8 mouse cellular contexts compared by ENCODE assay signal in the genomic region with DNA sequence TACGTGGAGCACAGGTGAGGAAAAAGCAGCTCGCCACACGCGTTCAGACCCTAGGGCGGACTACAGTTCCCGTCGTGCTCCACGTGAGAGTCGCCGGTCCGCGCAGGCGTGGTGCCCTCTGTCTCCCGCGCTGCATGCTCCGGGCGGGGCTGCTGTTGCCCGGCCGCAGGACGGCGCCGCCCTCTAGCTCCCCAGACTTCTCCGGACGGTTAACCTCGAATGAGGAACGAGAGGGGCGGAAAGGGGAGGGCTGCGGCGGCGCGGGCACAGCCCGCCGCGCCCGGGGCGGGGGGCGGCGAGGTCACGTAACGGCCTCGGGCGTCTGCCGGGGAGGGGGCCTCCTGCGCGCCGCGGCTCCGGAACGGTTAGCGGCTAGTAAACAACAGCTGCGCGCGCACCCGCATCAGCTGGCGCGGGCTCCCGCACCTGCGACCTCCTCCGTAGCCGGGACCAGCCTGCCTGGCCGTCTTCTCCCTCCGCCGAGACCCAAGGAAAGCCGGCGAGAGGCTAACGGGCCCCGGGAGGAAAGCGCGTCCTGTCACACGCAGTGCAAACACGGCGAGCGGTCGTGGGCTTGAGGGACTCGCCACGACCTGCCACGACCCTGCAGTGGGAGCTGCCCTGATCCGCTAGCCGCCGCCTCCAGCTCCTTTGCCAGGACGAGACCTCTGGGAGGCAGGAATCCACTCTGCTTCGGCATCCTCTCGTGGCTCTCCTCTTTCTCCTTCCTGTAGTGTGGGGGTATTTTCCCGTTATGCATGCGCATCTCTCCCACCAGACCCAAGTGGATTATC. TPM values are rescaled to one million over a fixed set of nuclear protein-coding genes. Genes with fewer than 3 reads are reported as not detected.
DNase-seq lines count a peak whose midpoint lies in the region; ATAC-seq and TF ChIP-seq lines count a peak whose summit lies in the region.

Slc12a6 (plus strand) TSS at position 378 of the 794 bp plus-strand sequence.

- peaks cover 2 to 41% of the 10 kb centered on the region in 2 experiments; a peak in 2 of 4 replicates for H3K4me1 ChIP-seq in CH12.LX (ENCODE audit: control insufficient read depth in 1 of 2, insufficient read depth in 2 of 2)
- H3K4me1 ChIP-seq in forebrain, embryonic 12.5 days: peaks cover 42% of the 10 kb centered on the region
- peaks cover 17% of the 10 kb centered on the region for H3K4me1 ChIP-seq in heart, postnatal 0 days (ENCODE audit: control insufficient read depth, insufficient read depth)
- H3K4me1 ChIP-seq in liver, postnatal 0 days (ENCODE audit: insufficient read depth): peaks cover 26% of the 10 kb centered on the region
- H3K4me1 ChIP-seq in neural tube, embryonic 14.5 days (ENCODE audit: control insufficient read depth, insufficient read depth, low read length): peaks cover 26% of the 10 kb centered on the region

- H3K79me2 ChIP-seq in CH12.LX (replicated peaks; ENCODE audit: control insufficient read depth, extremely low read depth, insufficient read depth, poor library complexity, severe bottlenecking): peaks cover 44% of the 10 kb centered on the region

- TF ChIP-seq POLR2A in CH12.LX (IDR thresholded peaks at IDR 0.05; ENCODE audit: low read depth, low read length): peak; percentile 59

- no peak for TF ChIP-seq RAD21 in CH12.LX (IDR thresholded peaks at IDR 0.05; ENCODE audit: low read depth, low read length)

- in situ Hi-C loops in CH12.LX (cut with MboI; ENCODE audit: low pct_ligation_motif_present, low pct_unique_long_range_greater_than_20kb, low sequenced_read_pairs): loop anchor here (10.0 kb wide), 2 partner anchors 99 to 209 kb away; partner anchors contain the start of gene Emc4

- H3K27me3 ChIP-seq in CH12.LX (replicated peaks): no peaks in the 10 kb centered on the region
- no peaks in the 10 kb centered on the region for H3K27me3 ChIP-seq in forebrain, embryonic 12.5 days
- H3K27me3 ChIP-seq in heart, postnatal 0 days (ENCODE audit: control insufficient read depth, insufficient read depth, low read length): no peaks in the 10 kb centered on the region
- H3K27me3 ChIP-seq in liver, postnatal 0 days (ENCODE audit: insufficient read depth, low read length): no peaks in the 10 kb centered on the region
- H3K27me3 ChIP-seq in neural tube, embryonic 14.5 days (ENCODE audit: control insufficient read depth, insufficient read depth, low read length): no peaks in the 10 kb centered on the region

- DNase-seq in CH12.LX (ENCODE audit: extremely low read depth): peak; percentile 91
- DNase-seq in c-Kit-positive CD71-positive TER-119-negative erythroid progenitor cells, embryonic 14.5 days (ENCODE audit: low read depth): peak; percentile 81
- DNase-seq in heart, postnatal 0 days (ENCODE audit: low spot score): peak; percentile 95
- DNase-seq in large intestine, adult 2 months (ENCODE audit: low read depth, low spot score): no peak
- DNase-seq in liver, postnatal 0 days: peak; percentile 96
- DNase-seq in testis, postnatal 10 days (ENCODE audit: low spot score): peak; percentile 94

- dilution Hi-C loops in CH12.LX (cut with MboI; ENCODE audit: extremely low pct_ligation_motif_present, extremely low pct_unique_long_range_greater_than_20kb, low sequenced_read_pairs): no loop called here

- H3K9me3 ChIP-seq in CH12.LX (replicated peaks; ENCODE audit: low read length): no peaks in the 10 kb centered on the region
- no peaks in the 10 kb centered on the region for H3K9me3 ChIP-seq in forebrain, embryonic 12.5 days
- H3K9me3 ChIP-seq in heart, postnatal 0 days (replicated peaks; ENCODE audit: control insufficient read depth, low read length): no peaks in the 10 kb centered on the region
- H3K9me3 ChIP-seq in liver, postnatal 0 days (ENCODE audit: low read length): no peaks in the 10 kb centered on the region
- no peaks in the 10 kb centered on the region for H3K9me3 ChIP-seq in neural tube, embryonic 14.5 days (ENCODE audit: control insufficient read depth, low read length)

- WGBS in forebrain, embryonic 12.5 days: under 1% methylated on average over 83 of the region's 85 CpGs
- under 1% methylated on average over 79 of the region's 85 CpGs for WGBS in heart, postnatal 0 days
- under 1% methylated on average over 67 of the region's 85 CpGs for WGBS in large intestine, adult 2 months
- 3% methylated on average over 77 of the region's 85 CpGs for WGBS in liver, postnatal 0 days (ENCODE audit: insufficient replicate concordance)
- under 1% methylated on average over 73 of the region's 85 CpGs for WGBS in neural tube, embryonic 14.5 days

- H3K27ac ChIP-seq in CH12.LX (ENCODE audit: insufficient read depth, low read depth): peak within 1 kb of the TSS; percentile 85
- peak within 1 kb of the TSS; percentile 95 for H3K27ac ChIP-seq in forebrain, embryonic 12.5 days
- H3K27ac ChIP-seq in heart, postnatal 0 days (ENCODE audit: low read depth): peak within 1 kb of the TSS; percentile 96
- H3K27ac ChIP-seq in liver, postnatal 0 days (ENCODE audit: low read depth): peak within 1 kb of the TSS; percentile 98
- H3K27ac ChIP-seq in neural tube, embryonic 14.5 days (ENCODE audit: low read depth, low read length): peak within 1 kb of the TSS; percentile 91

- TF ChIP-seq CTCF in CH12.LX (conservative IDR thresholded peaks at IDR 0.05 in 1 of 2, IDR thresholded peaks at IDR 0.05 in 1 of 2; ENCODE audit: low read depth in 2 of 2, low read length in 2 of 2): no peak
- TF ChIP-seq CTCF in heart, postnatal 0 days (IDR thresholded peaks at IDR 0.05; ENCODE audit: low read depth): peak; percentile 30; the same call in 1 of the 2 replicates
- peak; percentile 34 for TF ChIP-seq CTCF in liver, postnatal 0 days (IDR thresholded peaks at IDR 0.05; ENCODE audit: low read depth)

- peaks cover 0 to 17% of the 10 kb centered on the region in 2 experiments for H3K36me3 ChIP-seq in CH12.LX (replicated peaks in 1 of 2; ENCODE audit: control insufficient read depth in 1 of 2, insufficient read depth in 1 of 2, low read length in 1 of 2)
- H3K36me3 ChIP-seq in forebrain, embryonic 12.5 days (replicated peaks): no peaks in the 10 kb centered on the region
- H3K36me3 ChIP-seq in heart, postnatal 0 days (replicated peaks; ENCODE audit: control insufficient read depth, insufficient read depth, low read length): no peaks in the 10 kb centered on the region
- no peaks in the 10 kb centered on the region for H3K36me3 ChIP-seq in liver, postnatal 0 days (replicated peaks; ENCODE audit: insufficient read depth, low read length)
- H3K36me3 ChIP-seq in neural tube, embryonic 14.5 days (ENCODE audit: control insufficient read depth, insufficient read depth, low read length): no peaks in the 10 kb centered on the region

- peak within 1 kb of the TSS; percentile 93 for H3K9ac ChIP-seq in CH12.LX (ENCODE audit: insufficient read depth, low read depth)
- peak within 1 kb of the TSS; percentile 71 for H3K9ac ChIP-seq in forebrain, embryonic 12.5 days
- H3K9ac ChIP-seq in heart, postnatal 0 days (replicated peaks; ENCODE audit: low read depth, low read length): peak within 1 kb of the TSS; percentile 86
- peak within 1 kb of the TSS; percentile 94 for H3K9ac ChIP-seq in liver, postnatal 0 days (replicated peaks)
- H3K9ac ChIP-seq in neural tube, embryonic 14.5 days (replicated peaks; ENCODE audit: low read depth, low read length): peak within 1 kb of the TSS; percentile 85

- no peak for TF ChIP-seq EP300 in CH12.LX (IDR thresholded peaks at IDR 0.05; ENCODE audit: low read length)
- TF ChIP-seq EP300 in heart, postnatal 0 days (IDR thresholded peaks at IDR 0.05; ENCODE audit: low read depth): no peak
- TF ChIP-seq EP300 in liver, postnatal 0 days (IDR thresholded peaks at IDR 0.05; ENCODE audit: low read depth): no peak

- ATAC-seq in forebrain, embryonic 12.5 days (ENCODE audit: low FRiP score): peak; percentile 95
- ATAC-seq in heart, postnatal 0 days (ENCODE audit: insufficient read depth, low read depth): peak; percentile 92
- peak; percentile 91 for ATAC-seq in liver, postnatal 0 days
- peak; percentile 94 for ATAC-seq in neural tube, embryonic 14.5 days (ENCODE audit: low read depth)

- H3K4me3 ChIP-seq in CH12.LX (replicated peaks in 1 of 3; ENCODE audit: low read depth in 2 of 3, low read length in 2 of 3, poor library complexity in 1 of 3): peak within 1 kb of the TSS; percentile 81 to 88 (median 83)
- H3K4me3 ChIP-seq in forebrain, embryonic 12.5 days (replicated peaks): peak within 1 kb of the TSS; percentile 68
- peak within 1 kb of the TSS; percentile 88 for H3K4me3 ChIP-seq in heart, postnatal 0 days (ENCODE audit: low read depth, low read length)
- H3K4me3 ChIP-seq in liver, postnatal 0 days (ENCODE audit: low read depth, low read length): peak within 1 kb of the TSS; percentile 87
- H3K4me3 ChIP-seq in neural tube, embryonic 14.5 days (ENCODE audit: low read depth, low read length): peak within 1 kb of the TSS; percentile 80

- H3K4me2 ChIP-seq in CH12.LX (ENCODE audit: insufficient read depth, low read depth, poor library complexity, severe bottlenecking): peak within 1 kb of the TSS; percentile 82
- peak within 1 kb of the TSS; percentile 92 for H3K4me2 ChIP-seq in forebrain, embryonic 12.5 days
- H3K4me2 ChIP-seq in heart, postnatal 0 days (ENCODE audit: low read depth, low read length): peak within 1 kb of the TSS; percentile 95
- peak within 1 kb of the TSS; percentile 92 for H3K4me2 ChIP-seq in liver, postnatal 0 days (ENCODE audit: low read depth, low read length)
- H3K4me2 ChIP-seq in neural tube, embryonic 14.5 days (ENCODE audit: low read depth, low read length): peak within 1 kb of the TSS; percentile 60

TF ChIP-seq in CH12.LX, 34 proteins besides CTCF, POLR2A, EP300 and RAD21 (continues in another document):
- TF ChIP-seq CHD1 (IDR thresholded peaks at IDR 0.05; ENCODE audit: low read depth, low read length): no peak
- peak; percentile 85; the same call in 1 of the 2 replicates for TF ChIP-seq KAT2A (IDR thresholded peaks at IDR 0.05; ENCODE audit: insufficient replicate concordance, low read length)
- no peak for TF ChIP-seq ZC3H11A (IDR thresholded peaks at IDR 0.05; ENCODE audit: low read depth, low read length)
- TF ChIP-seq JUND (conservative IDR thresholded peaks at IDR 0.05; ENCODE audit: low read depth, low read length): no peak
- TF ChIP-seq UBTF (IDR thresholded peaks at IDR 0.05; ENCODE audit: low read depth, low read length): 0 out of 2 replicates have a peak, but pooled peaks have one; percentile 13
- TF ChIP-seq HCFC1 (IDR thresholded peaks at IDR 0.05; ENCODE audit: low read depth, low read length): peak; percentile 96

RNA-seq across cellular contexts. Expression of gene Slc12a6, which starts in this region (rescaled TPM):
- total RNA-seq in CH12.LX (2012; rRNA removed) (10.5 and 14.8 TPM in 2 replicates), CH12.LX (2014; rRNA removed) (7.8 and 8.2 TPM in 2 replicates)
- polyA plus RNA-seq in CH12.LX (2012; ENCODE audit: insufficient read length, low read depth): 9.1 and 10.5 TPM in 2 replicates
- polyA plus RNA-seq in forebrain, embryonic 12.5 days (2016; fragmentation: Nextera tagmentation; extraction: Ambion mirVana): 17.2 and 17.6 TPM in 2 replicates
- 42.8 and 48.1 TPM in 2 replicates for total RNA-seq in heart, postnatal 0 days (2014; rRNA removed; ENCODE audit: low replicate concordance)
- 6.5 and 7.2 TPM in 2 replicates for polyA plus RNA-seq in heart, postnatal 0 days (2015; fragmentation: Nextera tagmentation; extraction: Ambion mirVana)
- 15.2 and 32.1 TPM in 2 replicates for polyA plus RNA-seq in large intestine, adult 2 months (2012; rRNA removed)
- 3.7 and 4.1 TPM in 2 replicates for polyA plus RNA-seq in liver, postnatal 0 days (2015; fragmentation: Nextera tagmentation; extraction: Ambion mirVana)
- polyA plus RNA-seq in neural tube, embryonic 14.5 days (2014; fragmentation: Nextera tagmentation; extraction: Ambion mirVana): 26.9 and 28.7 TPM in 2 replicates

Comparison
In these comparisons a context has a peak if more than half of its experiments do, and no peak if none do; other contexts are left out.
1. CTCF ChIP-seq: peak in heart, postnatal 0 days (single experiment) and liver, postnatal 0 days (single experiment); none in CH12.LX (0 of 2).
2. Peak in every context shown above with its lines, with median percentiles within 50 percentile points of each other: H3K27ac ChIP-seq, H3K4me2 ChIP-seq, H3K4me3 ChIP-seq, H3K9ac ChIP-seq and ATAC-seq.